Mouse (Mus musculus) gastrocnemius, adult 2 months (tissue): ENCODE measurements around the gene Tm6sf1. TPM values are rescaled to one million over a fixed set of nuclear protein-coding genes. Genes with fewer than 3 reads are reported as not detected.

ENCODE experiments used
- DNase-seq: peaks from one replicate; pipeline ENCODE4 v3.0.0; 2022
- H3K27ac ChIP-seq: fragments of 200-600 bp; 2 replicates; pipeline ENCODE4 v1.8.1; 2022; ENCODE audit warnings: mild to moderate bottlenecking
- H3K4me3 ChIP-seq: fragments of 200-600 bp; 2 replicates; pipeline ENCODE4 v1.8.1; 2022; ENCODE audit warnings: mild to moderate bottlenecking, moderate library complexity
- CTCF ChIP-seq: fragments of 200-600 bp; IDR thresholded peaks from 2 replicates; pipeline ENCODE4 v1.8.1; 2022; ENCODE audit warnings: antibody characterized with exemption, mild to moderate bottlenecking, moderate library complexity
- intact Hi-C: fragments of 180-260 bp; cut with DNase I; formaldehyde crosslinking; loops from one replicate; pipeline ENCODE4 v1.15.1; 2025
- total RNA-seq, 2 experiments: library from RNA; stranded (reverse); gene quantifications; 2 replicates each; pipeline ENCODE4 v1.2.3; 2021

Tm6sf1 gene
- total RNA-seq, 2 experiments from 2014 or later: 5.8 to 13.1 TPM

DNA sequence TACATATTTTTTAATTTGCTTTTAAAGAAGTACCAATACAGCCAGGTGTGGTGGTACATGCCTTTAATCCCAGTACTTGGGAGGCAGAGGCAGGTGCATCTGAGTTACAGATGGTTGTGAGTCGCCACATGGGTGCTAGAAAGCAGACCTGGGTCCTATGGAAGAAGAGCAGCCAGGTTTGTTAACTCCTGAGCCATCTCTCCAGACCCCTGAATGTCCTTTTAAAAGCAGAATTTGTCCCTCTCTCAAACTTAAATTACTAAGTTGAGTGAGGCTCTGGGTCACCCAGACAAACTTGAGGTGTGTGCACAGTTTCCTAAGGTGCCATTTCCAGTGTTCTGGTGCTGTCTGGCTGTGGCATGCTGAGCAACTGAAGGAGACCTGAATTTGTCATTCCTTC, 3.1 kb upstream of the Tm6sf1 start, which contains the start of gene Gm10160:
Gm10160 (minus strand) TSS at position 101 of the 400 bp plus-strand sequence.
- TF ChIP-seq CTCF: no peak
- intact Hi-C loops: no loop called here
- Histone ChIP-seq H3K27ac (no peak within 1 kb of the TSS), H3K4me3 (no peak within 1 kb of the TSS)
- no peak for DNase-seq

DNA sequence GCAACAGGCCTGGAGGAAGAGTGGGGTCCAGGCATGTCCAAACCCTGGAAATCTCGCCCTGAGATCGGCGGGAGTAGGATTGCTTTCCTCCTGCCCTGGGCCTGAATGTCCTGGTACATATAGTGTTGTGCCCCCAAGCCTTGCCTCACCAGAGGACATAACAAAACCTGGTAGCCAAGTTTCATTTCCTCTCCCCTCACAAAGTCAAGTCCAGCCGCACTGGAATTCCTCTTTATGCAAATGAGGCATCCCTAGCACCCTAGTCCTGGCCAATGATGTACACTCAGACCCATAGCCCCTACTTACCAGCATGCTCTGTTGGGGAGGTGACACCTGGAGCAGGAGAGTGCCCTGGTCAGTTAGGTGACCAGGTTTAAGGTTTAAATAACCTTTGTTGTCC, 2.6 kb upstream of the Tm6sf1 start:
- Histone ChIP-seq H3K27ac (no peak overlapping the region), H3K4me3 (no peak overlapping the region)
- intact Hi-C loops: no loop called here
- TF ChIP-seq CTCF: no peak
- DNase-seq: no peak

DNA sequence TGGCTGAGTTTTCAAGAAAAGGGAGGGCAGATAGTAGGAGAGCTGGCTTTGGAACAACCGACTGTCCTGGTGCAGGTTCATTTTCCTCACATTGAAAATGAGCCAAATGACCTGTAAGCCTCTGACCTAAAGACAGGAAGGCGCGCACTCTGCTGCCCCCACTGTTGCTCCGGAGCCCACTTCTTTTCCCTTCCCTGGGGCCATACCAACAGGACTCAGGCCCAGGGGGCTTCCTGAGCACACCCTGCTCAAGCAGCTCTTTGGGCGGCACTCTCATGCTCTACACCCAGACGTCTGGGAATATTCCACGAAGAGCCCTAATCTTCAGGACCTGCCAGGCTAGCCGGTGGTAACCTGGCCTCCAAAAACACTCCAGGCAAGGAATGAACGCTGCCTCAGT, 565 bp upstream of the Tm6sf1 start:
- H3K27ac ChIP-seq: peak overlapping the region; percentile 82; the same call in 1 of the 2 replicates

DNA sequence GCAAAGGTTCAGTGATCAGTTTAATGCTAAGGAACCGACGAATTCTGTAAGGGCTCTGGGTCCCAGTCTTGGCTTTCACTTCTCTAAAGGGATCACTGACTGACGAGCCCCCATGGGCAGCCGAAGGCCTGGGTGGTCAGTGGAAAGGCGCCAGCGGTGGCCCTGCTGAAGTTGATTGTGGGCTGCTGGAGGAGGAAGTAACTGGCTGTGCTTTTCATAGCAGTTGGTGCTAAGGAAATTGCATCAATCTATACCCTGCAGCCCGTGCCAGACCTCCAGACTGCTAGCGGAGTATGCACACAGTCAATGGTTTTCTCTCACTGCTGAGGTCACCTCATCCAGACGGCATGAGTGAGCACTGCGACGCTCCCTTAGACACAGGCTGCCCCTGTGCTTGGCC, 1.3 kb downstream of the Tm6sf1 start:
- intact Hi-C loops: loop anchor here (5.0 kb wide), 1 partner anchor 73 kb away; the partner anchor contains the start of gene 3110040N11Rik
- DNase-seq: peak; percentile 58
- TF ChIP-seq CTCF: no peak
- Histone ChIP-seq H3K27ac (peak overlapping the region; percentile 82), H3K4me3 (peak overlapping the region; percentile 83)

More for the DNA sequence above, 565 bp upstream of the Tm6sf1 start:
- no peak for DNase-seq
- H3K4me3 ChIP-seq: peak overlapping the region; percentile 83
- intact Hi-C loops: no loop called here
- no peak for TF ChIP-seq CTCF

DNA sequence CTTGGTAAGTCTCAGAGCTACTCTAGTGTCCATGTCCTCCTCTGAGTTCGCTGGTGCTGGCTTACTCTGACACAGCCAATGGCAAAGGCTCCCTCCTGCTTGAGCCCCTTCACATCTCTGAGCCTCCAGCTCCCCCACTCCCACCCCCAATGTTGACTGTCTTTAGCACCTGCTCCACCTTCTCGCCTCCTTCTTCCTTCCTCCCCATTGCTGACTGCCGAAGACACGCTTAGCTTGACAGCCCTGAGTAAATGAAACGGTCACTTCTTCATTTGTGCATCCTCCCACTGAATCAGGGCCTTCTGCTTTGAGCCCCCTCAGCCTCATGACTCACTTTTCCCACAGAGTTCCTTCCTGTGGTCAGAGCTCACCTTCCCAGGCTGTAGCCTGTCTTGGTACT, 2.2 kb downstream of the Tm6sf1 start:
- TF ChIP-seq CTCF: no peak
- H3K27ac ChIP-seq: peak overlapping the region; percentile 75; the same call in 1 of the 2 replicates
- intact Hi-C loops: loop anchor here (5.0 kb wide), 1 partner anchor 74 kb away; the partner anchor contains the start of gene 3110040N11Rik
- no peak for DNase-seq
- H3K4me3 ChIP-seq: peak overlapping the region; percentile 83

DNA sequence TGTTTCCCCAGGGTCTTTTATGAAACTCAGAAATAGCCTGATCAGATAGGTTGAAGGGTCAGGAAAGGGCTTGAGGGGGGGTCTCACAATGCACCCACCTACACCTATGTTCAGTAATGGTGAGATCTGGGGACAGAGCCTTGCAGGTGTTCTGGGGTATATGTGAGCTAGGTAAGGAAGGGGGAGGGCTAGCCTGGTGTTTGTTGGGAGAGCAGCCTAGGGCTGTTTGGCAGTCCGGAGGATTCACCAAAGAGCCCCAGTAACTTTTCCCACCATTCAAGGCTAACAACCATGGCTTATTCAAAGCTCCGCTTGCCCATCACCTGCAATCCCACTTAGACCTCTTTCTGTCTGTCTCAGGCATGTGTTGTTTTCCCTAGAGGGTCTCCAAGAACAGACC, 2.7 kb downstream of the Tm6sf1 start:
- intact Hi-C loops: loop anchor here (5.0 kb wide), 1 partner anchor 74 kb away; the partner anchor contains the start of gene 3110040N11Rik
- Histone ChIP-seq H3K4me3 (peak overlapping the region; percentile 83), H3K27ac (peak overlapping the region; percentile 75)
- TF ChIP-seq CTCF: no peak
- DNase-seq: no peak

DNA sequence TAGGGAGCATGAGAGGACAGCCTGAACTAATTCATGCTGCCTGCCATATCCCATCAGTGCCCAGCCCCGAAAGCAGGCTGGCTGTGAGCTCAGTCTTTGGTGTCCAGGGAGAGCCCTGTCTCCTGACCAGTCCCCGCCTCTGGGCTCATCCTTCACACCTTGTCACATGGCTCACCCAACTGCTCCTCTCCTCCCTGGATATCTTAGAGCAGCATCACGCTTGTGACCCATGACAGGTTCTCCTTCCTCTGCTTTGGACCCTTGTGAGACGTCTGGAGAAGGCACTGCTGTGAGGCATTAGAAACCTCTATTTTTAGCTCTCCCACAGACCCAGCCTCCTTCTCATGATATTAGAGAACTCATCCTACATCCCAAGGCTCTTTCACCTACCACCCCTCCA, 3.1 kb downstream of the Tm6sf1 start:
- Histone ChIP-seq H3K4me3 (no peak overlapping the region), H3K27ac (peak overlapping the region; percentile 75)
- intact Hi-C loops: loop anchor here (5.0 kb wide), 1 partner anchor 75 kb away; the partner anchor contains the start of gene 3110040N11Rik
- DNase-seq: no peak
- no peak for TF ChIP-seq CTCF

DNA sequence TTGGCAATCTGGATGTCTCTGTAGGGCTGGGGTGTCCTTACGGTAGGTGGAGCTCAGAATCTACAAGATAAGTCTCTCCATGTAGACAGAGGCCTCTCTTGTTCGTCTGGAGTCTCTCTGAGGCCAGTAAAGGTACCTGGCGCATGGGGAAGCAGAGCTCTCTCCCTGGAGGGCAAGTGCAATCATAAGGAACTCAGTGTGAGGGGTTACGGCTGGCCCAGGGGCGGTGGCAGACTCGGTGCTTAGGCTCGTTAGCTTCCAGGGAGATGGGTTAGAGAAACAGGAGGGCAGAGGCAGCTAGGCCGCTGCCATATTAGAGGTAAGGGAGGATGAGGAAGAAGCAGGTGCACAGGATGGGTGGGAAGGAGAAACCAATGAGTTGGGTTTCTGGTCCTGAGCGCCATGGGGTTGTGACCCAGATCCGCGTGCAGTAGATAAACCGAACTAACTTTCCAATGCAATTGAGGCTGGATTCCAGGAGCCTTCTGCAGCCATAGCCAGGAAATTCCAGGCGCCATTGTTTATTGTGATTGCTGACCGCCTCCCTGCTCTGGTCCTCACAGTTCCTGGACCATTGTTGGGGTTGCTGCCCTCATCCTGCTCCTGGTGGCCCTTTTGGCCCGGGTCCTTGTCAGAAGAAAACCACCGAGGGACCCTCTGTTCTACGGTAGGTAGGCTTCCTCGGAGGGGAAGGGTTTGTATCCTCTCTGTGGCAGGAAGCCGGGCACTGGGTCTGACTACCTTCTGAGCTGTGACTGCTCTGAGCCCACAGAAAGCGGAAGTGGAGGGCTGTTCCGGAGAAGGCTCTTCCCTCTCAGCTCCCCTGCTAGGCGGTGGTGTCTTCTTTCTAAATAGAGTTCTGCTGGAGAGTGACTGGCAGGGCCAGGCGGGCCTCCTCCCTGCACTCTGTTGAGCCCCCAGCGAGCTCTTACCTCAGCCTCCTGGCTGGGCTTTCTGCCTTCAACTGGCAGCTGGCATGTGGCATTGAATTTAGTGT, 4.1 kb downstream of the Tm6sf1 start:
- peak overlapping the region; percentile 59 for H3K4me3 ChIP-seq
- no peak for TF ChIP-seq CTCF

DNA sequence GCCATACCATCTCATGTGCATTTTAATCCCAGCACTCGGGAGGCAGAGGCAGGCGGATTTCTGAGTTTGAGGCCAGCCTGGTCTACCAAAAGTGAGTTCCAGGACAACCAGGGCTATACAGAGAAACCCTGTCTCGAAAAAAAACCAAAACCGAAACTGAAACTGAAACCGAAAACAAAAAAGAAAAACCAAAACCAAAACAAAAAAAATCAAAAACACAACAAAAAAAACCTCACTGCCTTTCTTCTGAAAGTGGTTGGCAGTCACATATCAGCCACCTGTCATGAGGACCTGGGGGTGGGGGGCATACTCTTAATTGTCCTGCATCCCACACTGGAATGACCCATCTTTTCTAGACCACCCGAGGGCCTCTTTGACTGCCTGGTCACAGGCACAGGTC, 5.8 kb downstream of the Tm6sf1 start:
- no peak for DNase-seq
- Histone ChIP-seq H3K4me3 (no peak overlapping the region), H3K27ac (peak overlapping the region; percentile 75; the same call in 1 of the 2 replicates)
- no peak for TF ChIP-seq CTCF
- intact Hi-C loops: loop anchor here (5.0 kb wide), 1 partner anchor 77 kb away; the partner anchor contains the start of gene 3110040N11Rik

More for the DNA sequence above, 4.1 kb downstream of the Tm6sf1 start:
- peak overlapping the region; percentile 75 for H3K27ac ChIP-seq
- intact Hi-C loops: loop anchor here (5.0 kb wide), 1 partner anchor 76 kb away; the partner anchor contains the start of gene 3110040N11Rik
- peak; percentile 82 for DNase-seq

DNA sequence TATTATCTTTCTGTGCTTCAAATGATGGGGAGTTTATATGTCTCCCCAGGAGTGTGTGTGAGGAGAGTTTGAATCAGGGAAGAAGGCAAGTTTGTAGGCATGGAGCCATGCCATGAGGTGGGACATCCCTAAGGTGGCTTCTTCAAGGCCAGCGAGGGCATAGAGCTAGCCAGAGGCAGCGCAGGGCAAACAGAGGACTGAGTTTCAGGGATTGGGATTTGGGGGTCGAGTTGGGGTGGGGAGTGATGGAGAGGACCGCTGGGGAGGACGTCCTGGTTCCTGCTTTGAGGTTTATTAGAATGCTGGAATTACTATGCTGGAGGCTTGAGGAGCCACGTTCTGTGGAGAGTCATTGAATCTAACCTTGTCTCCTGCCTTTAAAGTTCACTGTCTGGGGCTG, 7.1 kb downstream of the Tm6sf1 start:
- H3K27ac ChIP-seq: no peak overlapping the region
- no peak overlapping the region for H3K4me3 ChIP-seq
- no peak for TF ChIP-seq CTCF
- intact Hi-C loops: no loop called here
- no peak for DNase-seq

DNA sequence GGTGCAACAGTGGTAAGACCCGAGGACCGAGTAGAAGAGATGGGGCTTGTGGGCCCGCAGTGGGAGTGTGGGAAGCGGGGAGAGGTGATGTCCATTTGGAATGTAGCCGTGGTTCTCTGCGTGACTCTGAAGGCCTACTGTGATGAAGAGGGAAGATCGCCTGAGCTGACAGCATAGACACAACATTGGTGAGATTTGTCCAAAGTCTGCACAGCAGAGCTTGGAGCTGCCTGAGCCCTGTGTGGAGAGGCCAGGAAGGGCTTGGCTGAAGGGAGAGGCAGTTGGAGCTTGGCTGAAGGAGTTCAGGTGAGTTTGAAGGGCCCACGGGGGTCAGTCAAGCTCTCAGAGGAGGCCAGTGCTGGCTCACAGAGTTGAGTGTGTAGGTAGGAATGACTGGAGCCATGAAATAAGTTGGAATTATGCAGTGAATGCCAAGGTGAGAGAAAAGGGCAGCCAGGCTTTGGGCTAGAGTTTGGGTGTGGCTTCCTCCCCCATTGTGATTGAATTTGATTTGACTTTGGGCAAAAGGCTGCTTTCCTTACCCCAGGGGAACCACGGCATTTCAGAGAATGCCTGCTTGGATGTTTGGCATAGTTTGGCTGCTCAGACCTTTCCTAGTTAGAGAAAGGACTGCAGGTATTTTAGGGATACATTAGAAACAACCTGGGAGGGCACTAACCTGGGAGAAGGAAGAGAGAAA, 8.6 kb downstream of the Tm6sf1 start:
- no peak overlapping the region for H3K4me3 ChIP-seq
- intact Hi-C loops: no loop called here
- no peak for DNase-seq
- TF ChIP-seq CTCF: no peak
- H3K27ac ChIP-seq: peak overlapping the region; percentile 50

DNA sequence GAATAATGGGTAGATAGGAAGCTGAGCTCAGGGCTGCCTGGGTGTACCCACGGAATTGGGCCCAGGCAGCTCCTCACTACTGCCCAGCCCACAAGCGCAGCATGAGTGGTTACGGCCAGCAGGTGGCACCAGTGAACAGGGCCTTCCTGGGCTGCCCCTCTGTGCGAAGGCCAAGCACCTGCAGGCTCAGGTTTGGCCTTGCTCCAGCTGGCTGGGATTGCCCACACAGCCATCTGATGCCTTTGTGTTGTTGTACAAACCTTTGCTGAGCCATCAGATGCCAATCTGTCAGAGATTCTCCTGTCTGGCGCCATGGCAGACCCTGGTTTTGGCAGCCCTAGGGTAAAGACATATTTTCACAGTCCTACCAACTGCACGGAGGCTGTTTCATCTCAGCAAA, 9.4 kb downstream of the Tm6sf1 start:
- H3K4me3 ChIP-seq: no peak overlapping the region
- DNase-seq: peak; percentile 84
- H3K27ac ChIP-seq: peak overlapping the region; percentile 50; the same call in 1 of the 2 replicates
- intact Hi-C loops: no loop called here
- peak; percentile 86 for TF ChIP-seq CTCF
